Mouse (Mus musculus) forebrain, embryonic 14.5 days (tissue): ENCODE data around the gene Rab11fip4. TPM values are rescaled to one million over a fixed set of nuclear protein-coding genes. Genes with fewer than 3 reads are reported as not detected.

Experiments used
- ATAC-seq: fragments of 200-750 bp; cut with Nextera tagmentation; 2 replicates; pipeline ENCODE4 v1.8.0; 2017; ENCODE audit warnings: mild to moderate bottlenecking, moderate library complexity
- DNase-seq: peaks from one replicate; pipeline ENCODE4 v3.0.0-alpha.2; 2015; ENCODE audit warnings: low spot score
- H3K27ac ChIP-seq: fragments of 300-500 bp; sonication (generic); 2 replicates; pipeline ENCODE4 v1.5.1; 2014; ENCODE audit warnings: low read depth, mild to moderate bottlenecking, control low read depth, low read length, moderate library complexity
- H3K27me3 ChIP-seq: fragments of 300-500 bp; sonication (generic); replicated peaks from 2 replicates; pipeline ENCODE4 v1.6.1; 2014; ENCODE audit warnings: low read length, control low read depth, mixed read lengths; ENCODE audit not compliant: control insufficient read depth, insufficient read depth
- H3K36me3 ChIP-seq: fragments of 300-500 bp; sonication (generic); 2 replicates; pipeline ENCODE4 v1.6.1; 2014; ENCODE audit warnings: low read length, control low read depth; ENCODE audit not compliant: control insufficient read depth, insufficient read depth
- H3K4me1 ChIP-seq: fragments of 300-500 bp; sonication (generic); 2 replicates; pipeline ENCODE4 v1.6.1; 2014; ENCODE audit warnings: antibody characterized with exemption, low read length, control low read depth; ENCODE audit not compliant: control insufficient read depth, insufficient read depth
- H3K4me2 ChIP-seq: fragments of 300-500 bp; sonication (generic); 2 replicates; pipeline ENCODE4 v1.6.1; 2014; ENCODE audit warnings: mild to moderate bottlenecking, control low read depth, low read length
- H3K4me3 ChIP-seq: fragments of 300-500 bp; sonication (generic); 2 replicates; pipeline ENCODE4 v1.5.1; 2014; ENCODE audit warnings: low read depth, low read length, control low read depth
- H3K9ac ChIP-seq: fragments of 300-500 bp; sonication (generic); 2 replicates; pipeline ENCODE4 v1.6.1; 2014; ENCODE audit warnings: mild to moderate bottlenecking, low read length, control low read depth, moderate library complexity
- H3K9me3 ChIP-seq: fragments of 300-500 bp; sonication (generic); replicated peaks from 2 replicates; pipeline ENCODE4 v1.6.1; 2016; ENCODE audit warnings: low read length, control low read depth, mixed read lengths; ENCODE audit not compliant: control insufficient read depth
- WGBS: fragments of 180-500 bp; shearing (Covaris S2); extraction: QIAGEN DNeasy Blood & Tissue Kit; methylation state at CpG from one replicate; pipeline ENCODE4 v1.1.7; 2014; 5-methylcytosine and 5-hydroxymethylcytosine counted together
- polyA plus RNA-seq: library from polyadenylated mRNA; unstranded; fragments of >200 nt; fragmentation: Nextera tagmentation; extraction: Ambion mirVana; gene quantifications from 2 replicates; pipeline ENCODE4 v1.2.1, GENCODE M21; 2014

The Rab11fip4 gene
- polyA plus RNA-seq, 1 experiment from 2014 or later, result 13.2 TPM

- WGBS, result 88% methylated on average over 14 of the region's 14 CpGs
- H3K9me3 ChIP-seq, result no peaks in the 10 kb centered on the region
- H3K4me2 ChIP-seq, result no peak overlapping the region
- H3K9ac ChIP-seq, result no peak overlapping the region
- no peaks in the 10 kb centered on the region for H3K27me3 ChIP-seq
- ATAC-seq (no peak), DNase-seq (no peak)
- no peaks in the 10 kb centered on the region for H3K4me1 ChIP-seq
- H3K36me3 ChIP-seq, result peaks cover 63% of the 10 kb centered on the region
- no peak overlapping the region for H3K27ac ChIP-seq
- no peak overlapping the region for H3K4me3 ChIP-seq
Measured at GRCm38 (mm10) chr11:79575383-79576073, 15.5 kb upstream of the Rab11fip4 start.

GRCm38 (mm10) chr11:79577741-79578140, 13.3 kb upstream of the Rab11fip4 start:
- ATAC-seq, result no peak; the same call in 1 of the 2 replicates
- no peak overlapping the region for H3K9ac ChIP-seq
- whole genome bisulfite sequencing, result 47% methylated on average over 5 of the region's 5 CpGs
- no peak overlapping the region for H3K4me3 ChIP-seq
- H3K4me2 ChIP-seq, result no peak overlapping the region
- H3K4me1 ChIP-seq, result no peaks in the 10 kb centered on the region
- H3K27me3 ChIP-seq, result no peaks in the 10 kb centered on the region
- H3K36me3 ChIP-seq, result peaks cover 45% of the 10 kb centered on the region
- no peak overlapping the region for H3K27ac ChIP-seq
- peak; percentile 82 for DNase-seq
- H3K9me3 ChIP-seq, result no peaks in the 10 kb centered on the region

- 42% methylated on average over 4 of the region's 4 CpGs for WGBS
- ATAC-seq (no peak), DNase-seq (no peak)
- Histone ChIP-seq H3K36me3 (peaks cover 27% of the 10 kb centered on the region), H3K4me2 (no peak overlapping the region), H3K4me1 (no peaks in the 10 kb centered on the region), H3K9me3 (no peaks in the 10 kb centered on the region), H3K27ac (no peak overlapping the region), H3K27me3 (no peaks in the 10 kb centered on the region), H3K4me3 (no peak overlapping the region), H3K9ac (no peak overlapping the region)
Measured at GRCm38 (mm10) chr11:79580660-79581059, 10.4 kb upstream of the Rab11fip4 start.

GRCm38 (mm10) chr11:79581257-79581656, 9.8 kb upstream of the Rab11fip4 start:
- Histone ChIP-seq H3K4me2 (no peak overlapping the region), H3K4me3 (no peak overlapping the region), H3K27ac (no peak overlapping the region), H3K9ac (no peak overlapping the region), H3K27me3 (no peaks in the 10 kb centered on the region), H3K36me3 (peaks cover 26% of the 10 kb centered on the region), H3K4me1 (no peaks in the 10 kb centered on the region), H3K9me3 (no peaks in the 10 kb centered on the region)
- DNase-seq (no peak), ATAC-seq (no peak)
- WGBS, result 93% methylated on average over 6 of the region's 6 CpGs

- H3K4me1 ChIP-seq, result no peaks in the 10 kb centered on the region
- H3K9me3 ChIP-seq, result no peaks in the 10 kb centered on the region
- H3K4me2 ChIP-seq, result no peak overlapping the region
- H3K27ac ChIP-seq, result no peak overlapping the region
- peaks cover 15% of the 10 kb centered on the region for H3K36me3 ChIP-seq
- DNase-seq (peak; percentile 91), ATAC-seq (peak; percentile 88)
- no peak overlapping the region for H3K4me3 ChIP-seq
- WGBS, result 2% methylated on average over 5 of the region's 5 CpGs
- no peak overlapping the region for H3K9ac ChIP-seq
- H3K27me3 ChIP-seq, result no peaks in the 10 kb centered on the region
Measured at GRCm38 (mm10) chr11:79584191-79584590, 6.8 kb upstream of the Rab11fip4 start.

- Histone ChIP-seq H3K4me1 (peaks cover 24% of the 10 kb centered on the region), H3K9me3 (no peaks in the 10 kb centered on the region), H3K4me3 (no peak overlapping the region), H3K4me2 (no peak overlapping the region), H3K27me3 (no peaks in the 10 kb centered on the region), H3K9ac (no peak overlapping the region), H3K27ac (no peak overlapping the region), H3K36me3 (no peaks in the 10 kb centered on the region)
- DNase-seq, result peak; percentile 45
- WGBS, result 58% methylated on average over 14 of the region's 14 CpGs
- no peak for ATAC-seq
Measured at GRCm38 (mm10) chr11:79589317-79590075, 1.5 kb upstream of the Rab11fip4 start.

GRCm38 (mm10) chr11:79591591-79591975, 571 bp downstream of the Rab11fip4 start:
- Histone ChIP-seq H3K9me3 (no peaks in the 10 kb centered on the region), H3K27ac (peak overlapping the region; percentile 70; the same call in 1 of the 2 replicates), H3K27me3 (no peaks in the 10 kb centered on the region), H3K4me2 (peak overlapping the region; percentile 75), H3K9ac (peak overlapping the region; percentile 91), H3K4me3 (peak overlapping the region; percentile 65), H3K4me1 (peaks cover 24% of the 10 kb centered on the region), H3K36me3 (no peaks in the 10 kb centered on the region)
- WGBS, result 18% methylated on average over 5 of the region's 5 CpGs
- ATAC-seq (peak; percentile 62), DNase-seq (peak; percentile 19)

- no peak for DNase-seq
- H3K27ac ChIP-seq, result no peak overlapping the region
- no peak overlapping the region for H3K4me3 ChIP-seq
- ATAC-seq, result no peak
- H3K9me3 ChIP-seq, result no peaks in the 10 kb centered on the region
- no peaks in the 10 kb centered on the region for H3K36me3 ChIP-seq
- no peaks in the 10 kb centered on the region for H3K27me3 ChIP-seq
- H3K4me1 ChIP-seq, result peaks cover 24% of the 10 kb centered on the region
- WGBS, result 36% methylated on average over 11 of the region's 11 CpGs
- H3K4me2 ChIP-seq, result peak overlapping the region; percentile 75
- peak overlapping the region; percentile 18; the same call in 1 of the 2 replicates for H3K9ac ChIP-seq
Measured at GRCm38 (mm10) chr11:79593495-79593894, 2.5 kb downstream of the Rab11fip4 start.

- 49% methylated on average over 2 of the region's 2 CpGs for WGBS
- Histone ChIP-seq H3K36me3 (no peaks in the 10 kb centered on the region), H3K9ac (no peak overlapping the region; the same call in 1 of the 2 replicates), H3K4me3 (no peak overlapping the region), H3K4me2 (no peak overlapping the region), H3K4me1 (peaks cover 19% of the 10 kb centered on the region), H3K27ac (no peak overlapping the region), H3K27me3 (no peaks in the 10 kb centered on the region), H3K9me3 (no peaks in the 10 kb centered on the region)
- DNase-seq, result no peak
- ATAC-seq, result no peak
Measured at GRCm38 (mm10) chr11:79610454-79610853, 19.4 kb downstream of the Rab11fip4 start.
